Mouse (Mus musculus) right cerebral cortex, postnatal 25 days (tissue): Measurements from ENCODE around the gene Itm2b.

Experiments used
- DNase-seq: peaks from one replicate; pipeline ENCODE4 v3.0.0; 2022

The Itm2b gene

DNA sequence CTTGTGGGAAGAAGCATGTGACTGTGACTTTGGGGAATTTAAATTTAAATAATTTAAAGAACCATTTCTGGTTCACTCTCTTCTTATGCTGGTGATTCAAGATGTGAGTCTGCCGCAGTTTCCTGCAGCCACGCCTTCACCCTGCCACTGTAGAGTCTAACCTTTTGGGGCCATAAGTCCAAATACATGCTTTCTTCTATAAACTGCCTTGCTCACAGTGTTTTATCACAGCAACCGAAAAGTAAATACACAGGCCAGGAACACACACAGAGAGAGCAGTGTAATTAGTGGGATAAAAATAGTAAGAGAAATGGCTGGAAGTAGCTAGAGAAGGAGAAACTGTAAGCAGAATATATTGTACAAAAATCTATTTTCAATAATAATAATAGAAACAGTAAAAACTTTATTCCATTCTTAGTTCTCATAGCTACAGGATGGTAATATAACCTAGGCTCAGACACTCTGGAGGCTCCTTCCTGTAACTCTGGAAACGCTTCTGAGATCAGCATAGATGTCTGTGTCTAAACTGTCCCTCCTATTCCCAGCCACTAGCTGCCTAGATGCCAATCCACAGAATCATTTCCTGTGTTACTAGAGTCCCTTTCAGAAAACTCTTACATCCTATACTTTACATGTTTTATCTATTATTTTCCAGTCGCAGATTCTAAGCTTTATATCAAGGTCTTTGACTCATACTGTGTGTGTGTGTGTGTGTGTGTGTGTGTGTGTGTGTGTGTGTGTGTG, 9.3 kb upstream of the Itm2b start:
- DNase-seq, result no peak

GRCm38 (mm10) chr14:73391457-73391856, 6.4 kb upstream of the Itm2b start:
- no peak for DNase-seq

- DNase-seq, result no peak
Observed at GRCm38 (mm10) chr14:73390196-73390595, 5.1 kb upstream of the Itm2b start.

DNA sequence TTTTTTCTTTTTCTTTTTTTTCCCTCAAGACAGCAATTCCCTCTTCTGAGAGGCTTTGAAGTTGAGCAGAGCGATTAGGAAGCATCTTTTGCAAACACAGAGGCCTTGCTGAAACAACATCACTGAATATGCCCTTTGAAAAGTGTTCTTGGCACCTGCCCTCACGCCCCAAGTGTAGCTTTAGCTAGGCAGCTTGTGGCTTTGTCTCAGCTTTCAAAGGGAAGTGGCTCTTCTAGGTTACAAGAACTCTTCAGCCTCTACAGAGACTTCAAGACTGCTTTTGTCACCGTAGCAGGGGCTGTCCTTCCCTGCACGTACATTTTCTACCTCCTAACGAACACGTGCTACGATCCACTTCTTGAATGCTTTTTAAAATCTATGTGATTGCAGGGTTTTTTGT, 4.0 kb upstream of the Itm2b start:
- no peak for DNase-seq

GRCm38 (mm10) chr14:73388546-73388945, 3.5 kb upstream of the Itm2b start:
- DNase-seq, result no peak

GRCm38 (mm10) chr14:73386493-73386892, 1.4 kb upstream of the Itm2b start:
- DNase-seq, result no peak

- DNase-seq, result no peak
Observed at GRCm38 (mm10) chr14:73385720-73386374, 758 bp upstream of the Itm2b start.

DNA sequence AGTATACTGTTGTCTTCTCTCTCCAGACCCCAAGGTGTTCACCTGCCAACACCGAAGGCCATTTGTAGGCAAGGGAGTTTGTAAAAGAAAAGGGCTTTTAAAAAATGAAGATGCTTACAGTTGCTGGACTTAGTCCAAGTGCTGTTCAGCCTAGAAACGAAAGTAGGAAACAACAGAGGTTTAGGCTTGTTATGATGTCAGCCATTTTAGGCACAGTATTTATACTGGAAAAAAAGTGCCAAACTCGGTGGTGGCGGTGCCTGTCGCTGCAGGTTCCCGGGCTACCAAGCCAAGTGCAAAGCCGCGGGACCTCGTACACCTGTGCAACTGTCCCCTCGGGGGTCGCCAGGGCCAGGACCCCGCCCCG, 560 bp downstream of the Itm2b start:
- no peak for DNase-seq

DNA sequence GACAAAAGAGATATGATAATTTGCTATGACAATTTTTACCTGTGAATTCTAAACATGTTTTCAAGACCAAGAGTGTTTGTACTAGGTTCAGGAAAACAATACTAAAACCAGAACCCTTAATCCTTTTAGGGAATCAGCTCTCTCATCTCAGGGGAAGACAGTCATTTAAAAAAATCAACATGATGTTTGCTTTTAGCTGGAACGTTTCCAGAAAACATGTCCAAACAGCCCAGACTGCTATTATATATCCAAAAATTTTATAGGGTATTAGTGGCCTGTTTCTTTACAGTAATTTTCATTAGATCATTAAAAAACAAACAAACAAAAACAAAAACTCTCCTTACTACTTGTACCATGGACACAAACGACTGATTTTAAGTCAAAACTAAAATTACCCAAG, 1.3 kb downstream of the Itm2b start:
- no peak for DNase-seq

DNA sequence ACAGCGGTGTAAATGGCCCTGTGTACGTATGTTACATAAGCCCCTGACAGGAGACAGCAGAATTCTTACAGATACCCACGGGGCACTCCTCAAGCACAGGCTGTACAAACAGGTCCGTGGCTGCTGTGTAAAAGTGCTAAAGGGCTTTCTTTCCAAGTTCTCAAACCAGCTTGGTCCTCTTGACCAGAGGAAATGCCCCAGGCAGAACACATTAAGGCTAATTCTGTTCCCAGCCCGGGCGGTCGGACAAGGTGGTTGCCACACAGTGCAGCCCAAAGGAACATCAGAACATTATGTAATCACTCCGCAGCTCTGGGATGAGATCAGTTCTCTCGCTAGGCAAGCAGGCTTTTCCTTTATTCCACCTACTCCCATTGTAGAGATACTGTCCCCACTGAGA, 2.4 kb downstream of the Itm2b start:
- peak; percentile 76 for DNase-seq

- no peak for DNase-seq
Observed at GRCm38 (mm10) chr14:73381559-73381958, 3.5 kb downstream of the Itm2b start.

- DNase-seq, result no peak
Observed at GRCm38 (mm10) chr14:73377804-73378203, 7.3 kb downstream of the Itm2b start.

- DNase-seq, result no peak
Observed at GRCm38 (mm10) chr14:73376920-73377319, 8.2 kb downstream of the Itm2b start.

- no peak for DNase-seq
Observed at GRCm38 (mm10) chr14:73375903-73376302, 9.2 kb downstream of the Itm2b start.

DNA sequence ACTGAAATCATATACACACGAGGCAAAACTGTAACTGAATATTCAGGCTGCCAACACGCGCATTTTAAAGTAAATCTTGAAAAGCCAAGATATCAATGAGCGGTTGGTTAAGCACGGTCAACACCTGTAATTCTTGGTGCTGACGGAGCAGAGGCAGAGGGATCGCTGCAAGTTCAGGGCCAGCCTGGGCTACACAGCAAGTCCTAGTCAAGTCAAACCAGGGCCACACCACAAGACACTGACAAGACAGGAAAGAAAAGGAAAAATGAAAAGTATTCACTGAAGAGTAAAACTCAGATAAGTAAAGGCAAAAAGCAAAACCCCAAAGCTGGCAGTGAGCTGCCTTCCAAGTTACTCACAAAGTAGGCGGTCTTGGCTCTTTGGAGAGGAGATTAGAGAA, 9.6 kb downstream of the Itm2b start:
- no peak for DNase-seq

- no peak for DNase-seq
Observed at GRCm38 (mm10) chr14:73374315-73374890, 10.7 kb downstream of the Itm2b start.

DNA sequence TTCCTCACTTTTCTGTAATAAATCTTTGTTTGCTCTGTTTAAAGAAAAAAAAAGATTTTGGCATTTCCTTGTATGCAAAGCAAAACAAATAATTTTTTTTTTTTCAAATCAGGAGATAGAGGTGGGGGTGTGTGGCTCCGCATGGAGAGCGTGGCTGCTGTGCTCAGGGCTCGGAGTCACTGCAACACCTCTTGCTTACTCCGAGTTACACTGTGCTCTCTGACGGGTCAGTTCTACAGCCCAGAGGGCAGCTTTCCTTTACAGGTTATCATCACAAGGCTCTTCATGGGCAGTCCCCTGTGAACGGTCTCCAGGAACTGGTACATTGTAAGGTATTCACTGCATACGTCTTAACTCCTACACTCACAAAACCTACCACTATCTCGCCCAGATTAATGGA, 11.5 kb downstream of the Itm2b start:
- no peak for DNase-seq

GRCm38 (mm10) chr14:73372990-73373389, 12.1 kb downstream of the Itm2b start:
- DNase-seq, result no peak

- DNase-seq, result no peak
Observed at GRCm38 (mm10) chr14:73371577-73371976, 13.5 kb downstream of the Itm2b start.

DNA sequence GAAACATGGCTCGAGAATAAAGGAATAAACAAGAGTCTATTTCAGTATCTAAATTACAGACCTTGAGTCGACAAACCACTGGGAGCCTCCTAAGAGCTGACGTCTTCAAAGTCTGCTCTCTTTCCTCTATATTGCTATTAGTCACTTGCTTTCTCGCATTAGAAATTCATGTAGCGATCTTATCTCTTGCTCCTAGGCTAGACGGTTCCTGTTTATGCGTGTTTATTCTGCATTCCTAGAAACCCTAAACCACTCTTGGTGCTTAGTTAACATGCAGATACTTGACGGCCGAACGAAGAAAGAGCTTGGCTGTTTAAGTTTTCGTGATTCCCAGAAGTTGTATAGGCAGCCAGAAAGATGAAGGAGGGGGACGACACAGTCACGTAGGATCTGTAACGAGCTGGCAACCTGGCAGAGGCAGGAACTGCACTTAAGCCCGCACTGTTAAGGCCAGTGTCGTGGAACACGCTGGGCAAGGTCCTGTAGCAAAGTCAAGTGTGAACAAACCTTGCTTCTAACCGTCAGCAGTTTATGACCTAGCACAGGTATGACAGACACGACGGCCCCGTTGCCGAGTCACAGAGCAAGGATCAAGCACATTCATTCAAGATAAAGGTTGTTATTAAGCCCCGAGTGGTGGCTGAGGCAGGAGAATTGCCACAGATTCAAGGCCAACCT, 14.3 kb downstream of the Itm2b start:
- no peak for DNase-seq

DNA sequence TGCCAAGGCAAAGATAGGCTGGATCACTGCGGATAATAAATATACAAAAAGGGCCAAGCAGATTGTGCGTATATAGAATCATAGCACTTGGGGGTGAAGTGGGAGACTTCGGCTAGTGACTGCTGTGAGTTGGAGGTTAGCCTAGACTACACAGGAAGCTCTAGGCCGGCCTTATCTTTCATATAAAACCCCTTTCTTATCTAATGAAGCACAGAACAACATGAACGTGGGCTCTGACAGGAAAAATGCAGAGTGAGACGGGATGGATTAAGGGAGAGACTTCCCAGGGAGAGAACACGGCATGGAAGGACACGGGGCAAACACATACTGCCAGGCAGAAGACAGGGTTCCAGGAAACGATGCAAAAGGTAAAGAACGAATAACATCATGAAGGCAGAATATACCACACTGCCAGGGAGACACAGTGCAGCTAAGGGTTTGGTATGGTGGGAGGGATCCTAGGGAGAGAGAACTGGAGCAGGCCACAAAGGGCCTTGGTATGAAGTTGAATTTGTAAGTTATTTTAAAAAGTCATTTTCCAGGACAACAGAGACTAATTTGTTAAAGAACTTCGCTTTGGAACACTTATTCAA, 14.9 kb downstream of the Itm2b start:
- no peak for DNase-seq

- no peak for DNase-seq
Observed at GRCm38 (mm10) chr14:73369634-73370033, 15.5 kb downstream of the Itm2b start.

- DNase-seq, result no peak
Observed at GRCm38 (mm10) chr14:73368966-73369365, 16.1 kb downstream of the Itm2b start.
